Mouse (Mus musculus) small intestine, adult 2 months (tissue): ENCODE data around the gene Rasgef1b.

Experiments
- CTCF ChIP-seq: fragments of 200-500 bp; IDR thresholded peaks from 2 replicates; pipeline ENCODE4 v1.5.1; 2012; ENCODE audit warnings: low read depth, mild to moderate bottlenecking, control low read depth, inconsistent platforms, low read length, moderate library complexity, mixed read lengths; ENCODE audit not compliant: insufficient replicate concordance, insufficient read length; ENCODE audit errors: extremely low read depth
- POLR2A ChIP-seq: fragments of 200-500 bp; IDR thresholded peaks from 2 replicates; pipeline ENCODE4 v1.6.1; 2012; ENCODE audit warnings: low read depth, mild to moderate bottlenecking, control low read depth, inconsistent platforms, low read length, moderate library complexity

DNA sequence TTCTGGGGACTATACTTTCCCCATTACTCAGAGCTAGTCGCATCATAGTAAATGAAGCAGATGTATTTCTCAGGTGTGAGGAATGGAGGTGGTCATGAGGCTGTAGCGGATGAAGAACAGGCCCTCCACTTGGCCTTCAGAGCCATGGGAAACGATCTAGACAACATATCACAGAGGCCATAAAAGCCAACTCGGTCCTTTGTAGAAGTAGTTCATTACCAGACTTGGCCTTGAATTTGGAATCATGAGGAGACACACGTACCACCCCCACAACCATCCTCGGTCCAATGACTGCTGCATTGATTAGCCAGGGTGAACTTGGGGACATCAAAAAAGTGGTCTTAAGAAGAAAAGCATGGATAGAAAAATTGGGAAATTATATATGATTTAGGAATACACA, 442.8 kb downstream of the Rasgef1b start:
- no peak for TF ChIP-seq CTCF
- no peak for TF ChIP-seq POLR2A
